8 mouse cellular contexts compared by ENCODE assay signal in the genomic region with DNA sequence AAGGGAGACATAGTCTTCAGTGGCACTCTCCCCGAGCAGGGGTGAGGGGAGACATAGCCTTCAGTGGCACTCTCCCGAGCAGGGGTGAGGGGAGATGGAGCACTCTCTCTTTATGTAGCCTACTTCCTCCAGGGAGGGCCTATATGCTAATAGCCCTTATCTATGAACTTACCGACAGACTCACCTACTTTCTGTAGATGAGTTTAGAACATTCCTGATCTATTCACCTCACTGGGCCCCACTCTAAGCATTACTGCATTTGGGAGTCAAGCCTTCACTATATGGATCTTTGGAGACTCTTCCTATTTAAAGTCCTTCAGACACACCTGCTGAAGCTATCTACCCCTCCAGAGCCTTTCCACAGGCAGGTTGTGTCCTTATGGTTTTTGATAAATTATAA. TPM values are rescaled to one million over a fixed set of nuclear protein-coding genes. Genes with fewer than 3 reads are reported as not detected.
DNase-seq lines count a peak whose midpoint lies in the region; ATAC-seq and TF ChIP-seq lines count a peak whose summit lies in the region.

No protein-coding gene starts in this region.

- ATAC-seq in hindbrain, embryonic 13.5 days (ENCODE audit: low FRiP score), result peak; percentile 60
- ATAC-seq in megakaryocyte-erythroid progenitor cell, adult 5-6 weeks (replicated peaks; ENCODE audit: low FRiP score, low TSS enrichment, poor library complexity, severe bottlenecking), result peak; percentile 15

- WGBS in heart, embryonic 10.5 days, result 35% methylated on average over 3 of the region's 3 CpGs
- 50% methylated on average over 3 of the region's 3 CpGs for WGBS in hindbrain, embryonic 13.5 days

- peak overlapping the region; percentile 42 for H3K4me2 ChIP-seq in hindbrain, embryonic 13.5 days

- TF ChIP-seq POLR2A in brain, embryonic 14.5 days (IDR thresholded peaks at IDR 0.05; ENCODE audit: borderline replicate concordance, extremely low read depth, insufficient read depth, insufficient read length, poor library complexity, severe bottlenecking), result no peak

- DNase-seq in heart, embryonic 10.5 days (ENCODE audit: low spot score), result no peak
- no peak for DNase-seq in heart, postnatal 25 days (ENCODE audit: low spot score)
- DNase-seq in brain, embryonic 14.5 days (ENCODE audit: low read depth), result peak; percentile 30
- no peak for DNase-seq in thymus, postnatal 25 days
- DNase-seq in embryo, embryonic 9.5 days (ENCODE audit: extremely low spot score), result no peak
- DNase-seq in cerebellum, adult 11 months, result no peak

- no peaks in the 10 kb centered on the region for H3K4me1 ChIP-seq in heart, embryonic 10.5 days
- H3K4me1 ChIP-seq in hindbrain, embryonic 13.5 days (replicated peaks), result peaks cover 7% of the 10 kb centered on the region; the same call in 1 of the 2 replicates

- no peaks in the 10 kb centered on the region for H3K36me3 ChIP-seq in heart, embryonic 10.5 days
- H3K36me3 ChIP-seq in hindbrain, embryonic 13.5 days, result no peaks in the 10 kb centered on the region

- no peak for TF ChIP-seq CTCF in brain, embryonic 14.5 days (IDR thresholded peaks at IDR 0.05; ENCODE audit: borderline replicate concordance, extremely low read depth, insufficient read depth, insufficient read length)

- peak overlapping the region; percentile 59; the same call in 1 of the 2 replicates for H3K9ac ChIP-seq in hindbrain, embryonic 13.5 days

- H3K27ac ChIP-seq in heart, embryonic 10.5 days, result peak overlapping the region; percentile 23; the same call in 1 of the 2 replicates
- H3K27ac ChIP-seq in hindbrain, embryonic 13.5 days, result peak overlapping the region; percentile 40

- H3K4me3 ChIP-seq in heart, embryonic 10.5 days, result peak overlapping the region; percentile 47
- peak overlapping the region; percentile 22; the same call in 1 of the 2 replicates for H3K4me3 ChIP-seq in hindbrain, embryonic 13.5 days

- H3K9me3 ChIP-seq in heart, embryonic 10.5 days, result no peaks in the 10 kb centered on the region
- H3K9me3 ChIP-seq in hindbrain, embryonic 13.5 days, result no peaks in the 10 kb centered on the region

- intact Hi-C loops in heart, postnatal 25 days (cut with DNase I), result loop anchor here (1.0 to 5.0 kb wide), 3 partner anchors 51 to 200 kb away; no protein-coding TSS in a partner anchor

- H3K27me3 ChIP-seq in heart, embryonic 10.5 days (ENCODE audit: insufficient read depth, poor library complexity, severe bottlenecking), result no peaks in the 10 kb centered on the region
- H3K27me3 ChIP-seq in hindbrain, embryonic 13.5 days, result no peaks in the 10 kb centered on the region

RNA-seq across cellular contexts. Expression of gene Gclc, which starts 52.1 kb away (rescaled TPM):
- 12.2 and 15.4 TPM in 2 replicates for polyA plus RNA-seq in heart, embryonic 10.5 days (2016; fragmentation: Nextera tagmentation; extraction: Ambion mirVana)
- 10 to 100 TPM in 1 of 2 experiments, 1 to 10 TPM in 1; 8.7 to 11.5 TPM for total RNA-seq in heart, postnatal 25 days (2021)
- polyA plus RNA-seq in brain, embryonic 14.5 days (2012; rRNA removed), result 26.2 and 27.0 TPM in 2 replicates
- polyA plus RNA-seq in hindbrain, embryonic 13.5 days (2015; fragmentation: Nextera tagmentation; extraction: Ambion mirVana), result 15.9 and 16.4 TPM in 2 replicates
- total RNA-seq in megakaryocyte-erythroid progenitor cell, adult 5-6 weeks (2014; fragmentation: Nextera tagmentation), result 73.3 and 88.4 TPM in 2 replicates
- total RNA-seq in megakaryocyte-erythroid progenitor cell, adult 5-6 weeks (2017), result 74.4 and 85.9 TPM in 2 replicates
